Mouse (Mus musculus) forebrain, embryonic 11.5 days (tissue): ENCODE measurements at regions not wholly inside any gene's neighbourhood (a gene's known extent, or its start where the extent isn't known, plus 50 kb on each side); places are given as distances from the start of the nearest gene placed in this dataset.

Source experiments
- ATAC-seq: fragments of 200-750 bp; cut with Nextera tagmentation; replicated peaks from 2 replicates; pipeline ENCODE4 v1.8.0; 2017; ENCODE audit warnings: moderate TSS enrichment; ENCODE audit not compliant: low FRiP score
- DNase-seq: peaks from one replicate; pipeline ENCODE4 v3.0.0-alpha.2; 2017; ENCODE audit warnings: low spot score
- H3K27ac ChIP-seq: fragments of 300-500 bp; sonication (generic); 2 replicates; pipeline ENCODE4 v1.5.1; 2014; ENCODE audit warnings: low read depth, low read length
- H3K27me3 ChIP-seq: fragments of 300-500 bp; sonication (generic); 2 replicates; pipeline ENCODE4 v1.6.1; 2014; ENCODE audit warnings: mild to moderate bottlenecking, low read length, mixed read lengths; ENCODE audit not compliant: control insufficient read depth, insufficient read depth
- H3K36me3 ChIP-seq: fragments of 300-500 bp; sonication (generic); 2 replicates; pipeline ENCODE4 v1.6.1; 2014; ENCODE audit warnings: mild to moderate bottlenecking, low read length, moderate library complexity, mixed read lengths; ENCODE audit not compliant: control insufficient read depth, insufficient read depth
- H3K4me1 ChIP-seq: fragments of 300-500 bp; sonication (generic); replicated peaks from 2 replicates; pipeline ENCODE4 v1.6.1; 2014; ENCODE audit warnings: low read length, mixed read lengths; ENCODE audit not compliant: control insufficient read depth, insufficient read depth
- H3K4me2 ChIP-seq: fragments of 300-500 bp; sonication (generic); 2 replicates; pipeline ENCODE4 v1.6.1; 2014; ENCODE audit warnings: low read depth, mild to moderate bottlenecking, low read length, moderate library complexity, mixed read lengths; ENCODE audit not compliant: severe bottlenecking
- H3K4me3 ChIP-seq: fragments of 300-500 bp; sonication (generic); 2 replicates; pipeline ENCODE4 v1.5.1; 2014; ENCODE audit warnings: low read depth, low read length
- H3K9ac ChIP-seq: fragments of 300-500 bp; sonication (generic); 2 replicates; pipeline ENCODE4 v1.6.1; 2014; ENCODE audit warnings: low read length
- H3K9me3 ChIP-seq: fragments of 300-500 bp; sonication (generic); 2 replicates; pipeline ENCODE4 v1.6.1; 2016; ENCODE audit warnings: low read length, mixed read lengths; ENCODE audit not compliant: control insufficient read depth
- WGBS: fragments of 180-500 bp; shearing (Covaris S2); extraction: QIAGEN DNeasy Blood & Tissue Kit; methylation state at CpG from one replicate; pipeline ENCODE4 v1.1.7; 2014; 5-methylcytosine and 5-hydroxymethylcytosine counted together

GRCm38 (mm10) chr9:43489205-43489604 lies 178.6 kb downstream of the Trim29 start:
- WGBS, result 84% methylated on average over 8 of the region's 8 CpGs
- no peaks in the 10 kb centered on the region for H3K9me3 ChIP-seq
- no peaks in the 10 kb centered on the region for H3K36me3 ChIP-seq
- no peaks in the 10 kb centered on the region for H3K4me1 ChIP-seq
- ATAC-seq, result no peak
- H3K9ac ChIP-seq, result no peak overlapping the region
- no peak overlapping the region for H3K4me3 ChIP-seq
- H3K27me3 ChIP-seq, result no peaks in the 10 kb centered on the region
- H3K27ac ChIP-seq, result no peak overlapping the region
- no peak for DNase-seq
- no peak overlapping the region for H3K4me2 ChIP-seq

- 72% methylated on average over 12 of the region's 12 CpGs for WGBS
- Histone ChIP-seq H3K36me3 (no peaks in the 10 kb centered on the region), H3K27ac (no peak overlapping the region), H3K9me3 (no peaks in the 10 kb centered on the region), H3K27me3 (no peaks in the 10 kb centered on the region), H3K4me1 (no peaks in the 10 kb centered on the region), H3K4me2 (no peak overlapping the region), H3K9ac (no peak overlapping the region), H3K4me3 (no peak overlapping the region)
- no peak for ATAC-seq
- no peak for DNase-seq
Measured at GRCm38 (mm10) chr9:43491024-43491751, 180.5 kb downstream of the Trim29 start.

GRCm38 (mm10) chr9:43492236-43493000 lies 181.8 kb downstream of the Trim29 start:
- 66% methylated on average over 7 of the region's 7 CpGs for WGBS
- Histone ChIP-seq H3K4me2 (no peak overlapping the region), H3K9ac (no peak overlapping the region), H3K4me1 (no peaks in the 10 kb centered on the region), H3K9me3 (no peaks in the 10 kb centered on the region), H3K27ac (no peak overlapping the region), H3K36me3 (no peaks in the 10 kb centered on the region), H3K27me3 (no peaks in the 10 kb centered on the region), H3K4me3 (no peak overlapping the region)
- DNase-seq (no peak), ATAC-seq (no peak)

GRCm38 (mm10) chr9:43498596-43498995 lies 187.9 kb downstream of the Trim29 start:
- no peak overlapping the region for H3K27ac ChIP-seq
- no peaks in the 10 kb centered on the region for H3K36me3 ChIP-seq
- no peaks in the 10 kb centered on the region for H3K9me3 ChIP-seq
- no peak overlapping the region for H3K9ac ChIP-seq
- H3K27me3 ChIP-seq, result no peaks in the 10 kb centered on the region
- no peak overlapping the region for H3K4me3 ChIP-seq
- ATAC-seq, result no peak
- 69% methylated on average over 14 of the region's 14 CpGs for WGBS
- H3K4me2 ChIP-seq, result no peak overlapping the region
- H3K4me1 ChIP-seq, result no peaks in the 10 kb centered on the region
- no peak for DNase-seq

- whole genome bisulfite sequencing, result 65% methylated on average over 14 of the region's 14 CpGs
Measured at GRCm38 (mm10) chr9:43504270-43504932, 193.8 kb downstream of the Trim29 start.

GRCm38 (mm10) chr9:43505856-43506255 lies 195.2 kb downstream of the Trim29 start:
- no peak overlapping the region for H3K27ac ChIP-seq
- WGBS, result 16% methylated on average over 4 of the region's 4 CpGs
- H3K36me3 ChIP-seq, result no peaks in the 10 kb centered on the region

More at GRCm38 (mm10) chr9:43504270-43504932, 193.8 kb downstream of the Trim29 start:
- DNase-seq (no peak), ATAC-seq (no peak)
- H3K9me3 ChIP-seq, result no peaks in the 10 kb centered on the region
- no peaks in the 10 kb centered on the region; the same call in 1 of the 2 replicates for H3K4me1 ChIP-seq
- H3K9ac ChIP-seq, result no peak overlapping the region
- no peaks in the 10 kb centered on the region for H3K36me3 ChIP-seq
- H3K4me2 ChIP-seq, result no peak overlapping the region
- no peak overlapping the region for H3K4me3 ChIP-seq
- H3K27me3 ChIP-seq, result no peaks in the 10 kb centered on the region
- no peak overlapping the region for H3K27ac ChIP-seq

GRCm38 (mm10) chr9:43506276-43506675 lies 195.6 kb downstream of the Trim29 start:
- H3K4me1 ChIP-seq, result no peaks in the 10 kb centered on the region; the same call in 1 of the 2 replicates
- H3K4me2 ChIP-seq, result no peak overlapping the region
- ATAC-seq (no peak), DNase-seq (no peak)
- 64% methylated on average over 6 of the region's 6 CpGs for WGBS
- H3K9me3 ChIP-seq, result no peaks in the 10 kb centered on the region
- no peaks in the 10 kb centered on the region for H3K27me3 ChIP-seq
- no peak overlapping the region for H3K9ac ChIP-seq
- H3K27ac ChIP-seq, result no peak overlapping the region
- H3K4me3 ChIP-seq, result no peak overlapping the region
- H3K36me3 ChIP-seq, result no peaks in the 10 kb centered on the region

More at GRCm38 (mm10) chr9:43505856-43506255, 195.2 kb downstream of the Trim29 start:
- Histone ChIP-seq H3K4me1 (no peaks in the 10 kb centered on the region; the same call in 1 of the 2 replicates), H3K4me3 (no peak overlapping the region), H3K27me3 (no peaks in the 10 kb centered on the region), H3K4me2 (no peak overlapping the region), H3K9me3 (no peaks in the 10 kb centered on the region), H3K9ac (no peak overlapping the region)
- ATAC-seq (no peak), DNase-seq (no peak)

GRCm38 (mm10) chr9:43512806-43513205 lies 202.2 kb downstream of the Trim29 start:
- H3K4me3 ChIP-seq, result no peak overlapping the region
- no peak overlapping the region for H3K27ac ChIP-seq
- H3K36me3 ChIP-seq, result no peaks in the 10 kb centered on the region
- no peak overlapping the region for H3K9ac ChIP-seq
- 67% methylated on average over 6 of the region's 6 CpGs for WGBS
- H3K27me3 ChIP-seq, result no peaks in the 10 kb centered on the region
- ATAC-seq (no peak), DNase-seq (no peak)
- no peak overlapping the region for H3K4me2 ChIP-seq
- no peaks in the 10 kb centered on the region for H3K9me3 ChIP-seq
- H3K4me1 ChIP-seq, result no peaks in the 10 kb centered on the region
